Mouse (Mus musculus) intestine, embryonic 14.5 days (tissue): ENCODE data around the gene Rapgef2. TPM values are rescaled to one million over a fixed set of nuclear protein-coding genes. Genes with fewer than 3 reads are reported as not detected.

ENCODE experiments used
- ATAC-seq: fragments of 200-750 bp; cut with Nextera tagmentation; replicated peaks from 2 replicates; pipeline ENCODE4 v1.8.0; 2017; ENCODE audit warnings: low read depth, moderate number of reproducible peaks, moderate TSS enrichment, moderate library complexity; ENCODE audit not compliant: low FRiP score, low TSS enrichment
- DNase-seq: peaks from one replicate; pipeline ENCODE4 v3.0.0-alpha.2; 2018; ENCODE audit warnings: low spot score
- H3K27ac ChIP-seq: fragments of 300-500 bp; sonication (generic); 2 replicates; pipeline ENCODE4 v1.5.1; 2014; ENCODE audit warnings: low read depth, mild to moderate bottlenecking, control low read depth
- H3K27me3 ChIP-seq: fragments of 300-500 bp; sonication (generic); replicated peaks from 2 replicates; pipeline ENCODE4 v1.6.1; 2014; ENCODE audit warnings: low read length, control low read depth; ENCODE audit not compliant: control insufficient read depth, insufficient read depth
- H3K36me3 ChIP-seq: fragments of 300-500 bp; sonication (generic); 2 replicates; pipeline ENCODE4 v1.6.1; 2014; ENCODE audit warnings: low read length, control low read depth; ENCODE audit not compliant: control insufficient read depth, insufficient read depth
- H3K4me1 ChIP-seq: fragments of 300-500 bp; sonication (generic); replicated peaks from 2 replicates; pipeline ENCODE4 v1.6.1; 2014; ENCODE audit warnings: low read length, control low read depth, mixed read lengths; ENCODE audit not compliant: control insufficient read depth, insufficient read depth
- H3K4me2 ChIP-seq: fragments of 300-500 bp; sonication (generic); 2 replicates; pipeline ENCODE4 v1.6.1; 2014; ENCODE audit warnings: low read length
- H3K4me3 ChIP-seq: fragments of 300-500 bp; sonication (generic); 2 replicates; pipeline ENCODE4 v1.5.1; 2014; ENCODE audit warnings: low read depth, low read length, control low read depth, mixed read lengths
- H3K9ac ChIP-seq: fragments of 300-500 bp; sonication (generic); 2 replicates; pipeline ENCODE4 v1.6.1; 2014; ENCODE audit warnings: mild to moderate bottlenecking, low read length
- H3K9me3 ChIP-seq: fragments of 300-500 bp; sonication (generic); 2 replicates; pipeline ENCODE4 v1.6.1; 2016; ENCODE audit warnings: low read length, control low read depth; ENCODE audit not compliant: control insufficient read depth
- WGBS: fragments of 180-500 bp; shearing (Covaris S2); extraction: QIAGEN DNeasy Blood & Tissue Kit; methylation state at CpG from one replicate; pipeline ENCODE4 v1.1.7; 2014; 5-methylcytosine and 5-hydroxymethylcytosine counted together
- polyA plus RNA-seq: library from polyadenylated mRNA; unstranded; fragments of >200 nt; fragmentation: Nextera tagmentation; extraction: Ambion mirVana; gene quantifications from 2 replicates; pipeline ENCODE4 v1.2.1, GENCODE M21; 2014

Rapgef2 gene
- polyA plus RNA-seq, 1 experiment from 2014 or later = 5.8 TPM

- Histone ChIP-seq H3K9me3 (no peaks in the 10 kb centered on the region), H3K4me1 (peaks cover 11% of the 10 kb centered on the region; the same call in 1 of the 2 replicates), H3K4me2 (no peak overlapping the region), H3K4me3 (no peak overlapping the region), H3K27me3 (no peaks in the 10 kb centered on the region), H3K9ac (no peak overlapping the region), H3K36me3 (no peaks in the 10 kb centered on the region), H3K27ac (no peak overlapping the region)
- 76% methylated on average over 4 of the region's 4 CpGs for WGBS
- DNase-seq = peak; percentile 37
- no peak for ATAC-seq
Measured at GRCm38 (mm10) chr3:79205981-79206380, 80.3 kb downstream of the Rapgef2 start.

GRCm38 (mm10) chr3:79205112-79205511, 81.2 kb downstream of the Rapgef2 start:
- Histone ChIP-seq H3K9ac (no peak overlapping the region), H3K4me2 (no peak overlapping the region), H3K9me3 (no peaks in the 10 kb centered on the region), H3K27ac (no peak overlapping the region), H3K27me3 (no peaks in the 10 kb centered on the region), H3K4me1 (peaks cover 11% of the 10 kb centered on the region; the same call in 1 of the 2 replicates), H3K36me3 (no peaks in the 10 kb centered on the region), H3K4me3 (no peak overlapping the region)
- ATAC-seq (no peak), DNase-seq (peak; percentile 49)
- WGBS = 38% methylated on average over 3 of the region's 3 CpGs

DNA sequence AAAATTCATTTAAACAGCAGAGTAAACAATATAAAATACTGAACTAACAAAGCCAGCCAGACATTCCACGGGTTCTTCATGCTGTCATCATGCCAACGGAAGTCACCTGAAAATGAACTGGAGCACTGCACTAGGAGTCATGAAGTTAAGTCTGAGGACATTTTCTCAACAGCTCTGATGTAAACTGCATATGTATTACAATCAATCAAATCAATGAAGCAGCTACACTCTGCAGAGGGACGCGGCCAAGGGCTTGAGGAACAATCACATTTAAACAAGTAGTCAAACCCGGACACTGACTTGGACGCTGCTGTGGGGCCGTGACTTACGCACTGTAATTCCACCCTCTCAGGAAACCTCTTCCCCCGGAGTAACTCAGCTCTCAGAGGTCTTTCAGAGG, 82.1 kb downstream of the Rapgef2 start:
- 62% methylated on average over 9 of the region's 9 CpGs for WGBS

DNA sequence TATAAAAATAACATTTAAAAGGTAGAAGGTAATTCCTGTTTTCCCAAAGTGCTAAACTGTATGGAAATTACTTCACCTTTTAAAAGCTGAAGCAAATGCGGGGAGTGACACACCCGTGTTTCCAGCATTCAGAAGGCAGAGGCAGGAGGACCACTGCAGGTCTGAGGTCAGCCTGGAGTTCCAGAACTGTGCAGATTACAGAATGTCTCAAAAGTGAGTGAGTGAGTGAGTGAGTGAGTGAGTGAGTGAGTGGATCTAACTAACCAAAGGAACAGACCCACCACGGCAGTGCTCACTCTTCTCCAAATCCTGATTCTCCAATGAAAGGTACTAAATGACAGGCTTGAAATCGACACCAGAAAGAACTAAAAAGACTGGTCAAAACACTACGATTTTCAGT, 82.5 kb downstream of the Rapgef2 start:
- DNase-seq = peak; percentile 42
- no peak overlapping the region for H3K9ac ChIP-seq
- H3K9me3 ChIP-seq = no peaks in the 10 kb centered on the region
- WGBS = 84% methylated on average over 5 of the region's 5 CpGs
- no peak for ATAC-seq
- no peak overlapping the region for H3K27ac ChIP-seq
- no peak overlapping the region for H3K4me3 ChIP-seq
- no peak overlapping the region for H3K4me2 ChIP-seq
- no peaks in the 10 kb centered on the region for H3K36me3 ChIP-seq
- H3K4me1 ChIP-seq = peaks cover 11% of the 10 kb centered on the region; the same call in 1 of the 2 replicates
- no peaks in the 10 kb centered on the region for H3K27me3 ChIP-seq

More for the DNA sequence above, 82.1 kb downstream of the Rapgef2 start:
- Histone ChIP-seq H3K27ac (no peak overlapping the region), H3K4me1 (peaks cover 11% of the 10 kb centered on the region; the same call in 1 of the 2 replicates), H3K9ac (no peak overlapping the region), H3K4me3 (no peak overlapping the region), H3K4me2 (no peak overlapping the region), H3K27me3 (no peaks in the 10 kb centered on the region), H3K9me3 (no peaks in the 10 kb centered on the region), H3K36me3 (no peaks in the 10 kb centered on the region)
- ATAC-seq = no peak
- DNase-seq = peak; percentile 38

GRCm38 (mm10) chr3:79203178-79203577, 83.1 kb downstream of the Rapgef2 start:
- WGBS = 43% methylated on average over 3 of the region's 3 CpGs

GRCm38 (mm10) chr3:79202275-79203153, 83.8 kb downstream of the Rapgef2 start:
- no peak overlapping the region for H3K27ac ChIP-seq
- ATAC-seq = peak; percentile 53
- H3K9ac ChIP-seq = no peak overlapping the region
- peaks cover 11% of the 10 kb centered on the region; the same call in 1 of the 2 replicates for H3K4me1 ChIP-seq
- H3K27me3 ChIP-seq = no peaks in the 10 kb centered on the region
- peak; percentile 83 for DNase-seq
- no peak overlapping the region for H3K4me2 ChIP-seq
- H3K36me3 ChIP-seq = no peaks in the 10 kb centered on the region
- no peak overlapping the region for H3K4me3 ChIP-seq
- no peaks in the 10 kb centered on the region for H3K9me3 ChIP-seq
- 38% methylated on average over 11 of the region's 11 CpGs for WGBS

More at GRCm38 (mm10) chr3:79203178-79203577, 83.1 kb downstream of the Rapgef2 start:
- no peak overlapping the region for H3K9ac ChIP-seq
- no peak overlapping the region for H3K4me3 ChIP-seq
- H3K4me2 ChIP-seq = no peak overlapping the region
- H3K9me3 ChIP-seq = no peaks in the 10 kb centered on the region
- no peaks in the 10 kb centered on the region for H3K27me3 ChIP-seq
- H3K4me1 ChIP-seq = peaks cover 11% of the 10 kb centered on the region; the same call in 1 of the 2 replicates
- ATAC-seq = no peak
- no peaks in the 10 kb centered on the region for H3K36me3 ChIP-seq
- H3K27ac ChIP-seq = no peak overlapping the region
- DNase-seq = peak; percentile 62

GRCm38 (mm10) chr3:79196708-79197437, 89.4 kb downstream of the Rapgef2 start:
- no peak overlapping the region for H3K27ac ChIP-seq
- 54% methylated on average over 6 of the region's 6 CpGs for WGBS
- H3K36me3 ChIP-seq = no peaks in the 10 kb centered on the region
- H3K4me2 ChIP-seq = no peak overlapping the region
- H3K4me1 ChIP-seq = no peaks in the 10 kb centered on the region
- H3K9me3 ChIP-seq = no peaks in the 10 kb centered on the region
- ATAC-seq (peak; percentile 70), DNase-seq (peak; percentile 63)
- no peak overlapping the region for H3K9ac ChIP-seq
- H3K4me3 ChIP-seq = no peak overlapping the region
- no peaks in the 10 kb centered on the region for H3K27me3 ChIP-seq

DNA sequence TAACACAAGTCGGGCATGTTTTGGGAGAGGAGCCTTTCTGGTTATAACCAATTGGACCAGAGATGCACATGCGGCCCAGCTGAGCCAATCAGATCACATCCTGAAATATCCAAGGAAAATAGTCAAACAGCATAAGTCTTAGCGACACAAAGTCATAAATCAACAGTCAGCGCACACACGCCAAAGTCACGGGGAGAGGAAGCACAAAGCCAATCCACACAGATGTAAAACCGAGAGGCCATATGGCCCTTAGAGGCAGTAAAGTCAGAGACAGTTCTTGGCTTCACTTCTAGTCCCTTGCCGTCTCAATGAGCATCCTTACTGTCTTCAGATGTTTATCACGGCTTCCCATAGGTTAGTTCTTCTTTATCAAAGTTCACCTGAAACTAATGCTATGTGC, 91.0 kb downstream of the Rapgef2 start:
- no peak for ATAC-seq
- 77% methylated on average over 9 of the region's 9 CpGs for WGBS
- H3K27me3 ChIP-seq = no peaks in the 10 kb centered on the region

More for the DNA sequence above, 91.0 kb downstream of the Rapgef2 start:
- no peaks in the 10 kb centered on the region for H3K36me3 ChIP-seq
- no peak overlapping the region for H3K27ac ChIP-seq
- peak; percentile 40 for DNase-seq
- no peak overlapping the region for H3K4me2 ChIP-seq
- H3K9ac ChIP-seq = no peak overlapping the region
- H3K4me3 ChIP-seq = no peak overlapping the region
- no peaks in the 10 kb centered on the region for H3K4me1 ChIP-seq
- no peaks in the 10 kb centered on the region for H3K9me3 ChIP-seq
